Mouse (Mus musculus): ENCODE results near the gene Klhl25. TPM values are rescaled to one million over a fixed set of nuclear protein-coding genes. Genes with fewer than 3 reads are reported as not detected.
A peak's percentile ranks its signal among the peaks of the same experiment; 100 is the strongest.
"Not testable (repeated sequence)": the region's sequence is repeated elsewhere in the genome, so short reads cannot be mapped to it uniquely, and the experiment has no call there.

The Klhl25 gene
- polyA plus RNA-seq, 1 experiment from 2014 or later = 24.6 TPM

GRCm38 (mm10) chr7:75826360-75827103, 21.6 kb upstream of the Klhl25 start:
- ATAC-seq (ENCODE audit: insufficient number of reproducible peaks, insufficient read depth, low FRiP score, low TSS enrichment, low read depth) = no peak
- Histone ChIP-seq H3K4me2 (no peak overlapping the region), H3K27me3 (no peaks in the 10 kb centered on the region), H3K9ac (no peak overlapping the region), H3K27ac (no peak overlapping the region), H3K4me1 (no peaks in the 10 kb centered on the region), H3K4me3 (no peak overlapping the region), H3K36me3 (no peaks in the 10 kb centered on the region), H3K9me3 (no peaks in the 10 kb centered on the region)
- 64% methylated on average over 3 of the region's 4 CpGs for WGBS

- no peak for ATAC-seq (ENCODE audit: insufficient number of reproducible peaks, insufficient read depth, low FRiP score, low TSS enrichment, low read depth)
- Histone ChIP-seq H3K4me2 (no peak overlapping the region), H3K36me3 (no peaks in the 10 kb centered on the region), H3K27ac (no peak overlapping the region), H3K4me3 (no peak overlapping the region), H3K4me1 (no peaks in the 10 kb centered on the region), H3K27me3 (no peaks in the 10 kb centered on the region), H3K9me3 (no peaks in the 10 kb centered on the region), H3K9ac (no peak overlapping the region)
- WGBS = 88% methylated on average over 1 of the region's 1 CpGs
These were observed 20.8 kb upstream of the Klhl25 start for GRCm38 (mm10) chr7:75827357-75827756.

- ATAC-seq (ENCODE audit: insufficient number of reproducible peaks, insufficient read depth, low FRiP score, low TSS enrichment, low read depth) = no peak
- Histone ChIP-seq H3K9ac (no peak overlapping the region), H3K4me3 (no peak overlapping the region), H3K27ac (no peak overlapping the region), H3K27me3 (no peaks in the 10 kb centered on the region), H3K4me2 (no peak overlapping the region), H3K4me1 (no peaks in the 10 kb centered on the region), H3K36me3 (no peaks in the 10 kb centered on the region), H3K9me3 (no peaks in the 10 kb centered on the region)
- 30% methylated on average over 10 of the region's 10 CpGs for WGBS
These were observed 20.3 kb upstream of the Klhl25 start for GRCm38 (mm10) chr7:75827850-75828249.

- ATAC-seq (ENCODE audit: insufficient number of reproducible peaks, insufficient read depth, low FRiP score, low TSS enrichment, low read depth) = no peak
- Histone ChIP-seq H3K9me3 (no peaks in the 10 kb centered on the region), H3K36me3 (no peaks in the 10 kb centered on the region), H3K9ac (no peak overlapping the region), H3K27me3 (no peaks in the 10 kb centered on the region), H3K4me2 (no peak overlapping the region), H3K27ac (no peak overlapping the region), H3K4me1 (no peaks in the 10 kb centered on the region), H3K4me3 (no peak overlapping the region)
- 88% methylated on average over 5 of the region's 5 CpGs for WGBS
These were observed 19.6 kb upstream of the Klhl25 start for GRCm38 (mm10) chr7:75828536-75828935.

GRCm38 (mm10) chr7:75830251-75831060, 17.7 kb upstream of the Klhl25 start:
- no peak overlapping the region for H3K4me3 ChIP-seq
- WGBS = 69% methylated on average over 6 of the region's 6 CpGs
- no peaks in the 10 kb centered on the region for H3K27me3 ChIP-seq
- ATAC-seq (ENCODE audit: insufficient number of reproducible peaks, insufficient read depth, low FRiP score, low TSS enrichment, low read depth) = no peak
- no peak overlapping the region for H3K4me2 ChIP-seq
- no peaks in the 10 kb centered on the region for H3K4me1 ChIP-seq
- no peak overlapping the region for H3K27ac ChIP-seq
- no peak overlapping the region for H3K9ac ChIP-seq
- no peaks in the 10 kb centered on the region for H3K36me3 ChIP-seq
- H3K9me3 ChIP-seq = no peaks in the 10 kb centered on the region

- H3K4me3 ChIP-seq; H3K4me1 ChIP-seq; H3K9me3 ChIP-seq; ATAC-seq (ENCODE audit: insufficient number of reproducible peaks, insufficient read depth, low FRiP score, low TSS enrichment, low read depth); H3K36me3 ChIP-seq; H3K4me2 ChIP-seq; H3K9ac ChIP-seq; H3K27ac ChIP-seq; H3K27me3 ChIP-seq: not testable (repeated sequence)
- 70% methylated on average over 3 of the region's 4 CpGs for WGBS
These were observed 14.2 kb upstream of the Klhl25 start for GRCm38 (mm10) chr7:75833960-75834359.

- H3K9ac ChIP-seq; H3K27ac ChIP-seq; H3K4me2 ChIP-seq; H3K27me3 ChIP-seq; H3K4me1 ChIP-seq; H3K9me3 ChIP-seq; H3K36me3 ChIP-seq; H3K4me3 ChIP-seq; ATAC-seq (ENCODE audit: insufficient number of reproducible peaks, insufficient read depth, low FRiP score, low TSS enrichment, low read depth): not testable (repeated sequence)
- 80% methylated on average over 3 of the region's 6 CpGs for WGBS
These were observed 13.0 kb upstream of the Klhl25 start for GRCm38 (mm10) chr7:75834932-75835631.

GRCm38 (mm10) chr7:75840071-75840470, 8.0 kb upstream of the Klhl25 start:
- no peak overlapping the region for H3K9ac ChIP-seq
- no peak overlapping the region for H3K4me3 ChIP-seq
- no peaks in the 10 kb centered on the region for H3K9me3 ChIP-seq
- H3K4me1 ChIP-seq = no peaks in the 10 kb centered on the region
- no peaks in the 10 kb centered on the region for H3K36me3 ChIP-seq
- ATAC-seq (ENCODE audit: insufficient number of reproducible peaks, insufficient read depth, low FRiP score, low TSS enrichment, low read depth) = no peak
- H3K27me3 ChIP-seq = no peaks in the 10 kb centered on the region
- 82% methylated on average over 4 of the region's 4 CpGs for WGBS
- H3K4me2 ChIP-seq = no peak overlapping the region
- H3K27ac ChIP-seq = no peak overlapping the region

- no peaks in the 10 kb centered on the region for H3K9me3 ChIP-seq
- H3K36me3 ChIP-seq = no peaks in the 10 kb centered on the region
- no peak overlapping the region for H3K27ac ChIP-seq
- H3K27me3 ChIP-seq = no peaks in the 10 kb centered on the region
- 0 out of 2 replicates have a peak, but pooled peaks cover 3% of the 10 kb centered on the region for H3K4me1 ChIP-seq
- H3K9ac ChIP-seq = no peak overlapping the region
- no peak overlapping the region for H3K4me3 ChIP-seq
- 87% methylated on average over 3 of the region's 3 CpGs for WGBS
- no peak overlapping the region for H3K4me2 ChIP-seq
- no peak for ATAC-seq (ENCODE audit: insufficient number of reproducible peaks, insufficient read depth, low FRiP score, low TSS enrichment, low read depth)
These were observed 5.8 kb upstream of the Klhl25 start for GRCm38 (mm10) chr7:75842306-75842705.

GRCm38 (mm10) chr7:75845936-75846335, 2.2 kb upstream of the Klhl25 start:
- Histone ChIP-seq H3K9me3 (no peaks in the 10 kb centered on the region), H3K9ac (no peak overlapping the region), H3K4me1 (peaks cover 15% of the 10 kb centered on the region), H3K4me2 (no peak overlapping the region), H3K27me3 (no peaks in the 10 kb centered on the region), H3K27ac (no peak overlapping the region), H3K4me3 (no peak overlapping the region), H3K36me3 (no peaks in the 10 kb centered on the region)
- no peak for ATAC-seq (ENCODE audit: insufficient number of reproducible peaks, insufficient read depth, low FRiP score, low TSS enrichment, low read depth)
- WGBS = 91% methylated on average over 1 of the region's 1 CpGs

GRCm38 (mm10) chr7:75846942-75847341, 1.2 kb upstream of the Klhl25 start:
- Histone ChIP-seq H3K9ac (no peak overlapping the region), H3K4me2 (peak overlapping the region; percentile 83; the same call in 1 of the 2 replicates), H3K27ac (no peak overlapping the region), H3K4me3 (no peak overlapping the region), H3K36me3 (peaks cover 6% of the 10 kb centered on the region; the same call in 1 of the 2 replicates), H3K27me3 (no peaks in the 10 kb centered on the region), H3K9me3 (no peaks in the 10 kb centered on the region), H3K4me1 (peaks cover 21% of the 10 kb centered on the region)
- no peak for ATAC-seq (ENCODE audit: insufficient number of reproducible peaks, insufficient read depth, low FRiP score, low TSS enrichment, low read depth)
- WGBS = 46% methylated on average over 7 of the region's 7 CpGs
